In genomic region chr4:152140441-152140840, GRCm38 (mm10) we compare ENCODE assay signal across 9 mouse cellular contexts. TPM values are rescaled to one million over a fixed set of nuclear protein-coding genes. Genes with fewer than 3 reads are reported as not detected.
A peak's percentile ranks its signal among the peaks of the same experiment; 100 is the strongest.
DNase-seq lines count a peak whose midpoint lies in the region; ATAC-seq and TF ChIP-seq lines count a peak whose summit lies in the region.
"Had no signal": no experiment of that assay in that cellular context is flagged by ENCODE, and none has a peak within 500 bp of the region (broad histone marks: within the 10 kb centered on the region; RNA-seq: fewer than 3 reads in every experiment).

No protein-coding gene starts in this region.

- TF ChIP-seq POLR2A in heart, adult 2 months (IDR thresholded peaks at IDR 0.05; ENCODE audit: insufficient read depth, low read depth, low read length), result no peak
- TF ChIP-seq POLR2A in thymus, adult 2 months (IDR thresholded peaks at IDR 0.05; ENCODE audit: control insufficient read depth, extremely low read depth, insufficient read depth, low read length, poor library complexity), result no peak

- H3K4me2 ChIP-seq in liver, embryonic 14.5 days (ENCODE audit: low read depth), result no peak overlapping the region
- H3K4me2 ChIP-seq in stomach, postnatal 0 days (replicated peaks; ENCODE audit: low read depth), result no peak overlapping the region

- no peaks in the 10 kb centered on the region for H3K9me3 ChIP-seq in liver, embryonic 14.5 days (ENCODE audit: control insufficient read depth, low read length)
- no peaks in the 10 kb centered on the region for H3K9me3 ChIP-seq in stomach, postnatal 0 days (ENCODE audit: control insufficient read depth, low read length)

- peak; percentile 87 for TF ChIP-seq CTCF in heart, adult 2 months (IDR thresholded peaks at IDR 0.05)
- TF ChIP-seq CTCF in thymus, adult 2 months (IDR thresholded peaks at IDR 0.05; ENCODE audit: borderline replicate concordance, control insufficient read depth, extremely low read depth, insufficient read depth, low read length, poor library complexity), result no peak
- TF ChIP-seq CTCF in liver, embryonic 14.5 days (IDR thresholded peaks at IDR 0.05; ENCODE audit: low read depth), result peak; percentile 91
- TF ChIP-seq CTCF in stomach, postnatal 0 days (IDR thresholded peaks at IDR 0.05; ENCODE audit: low read depth), result peak; percentile 84

- H3K4me1 ChIP-seq in heart, adult 2 months (ENCODE audit: control insufficient read depth, insufficient read depth, low read length), result no peaks in the 10 kb centered on the region
- peaks cover 10% of the 10 kb centered on the region for H3K4me1 ChIP-seq in thymus, adult 2 months (replicated peaks; ENCODE audit: control insufficient read depth, insufficient read depth, low read length)
- H3K4me1 ChIP-seq in liver, embryonic 14.5 days (replicated peaks; ENCODE audit: control insufficient read depth in 2 of 2, insufficient read depth in 2 of 2, low read length in 1 of 2), result peaks cover 3 to 6% of the 10 kb centered on the region in 2 experiments; a peak in 3 of 4 replicates
- H3K4me1 ChIP-seq in stomach, postnatal 0 days (replicated peaks; ENCODE audit: control insufficient read depth, insufficient read depth), result no peaks in the 10 kb centered on the region; the same call in 1 of the 2 replicates

- H3K27ac ChIP-seq in heart, adult 2 months, result no peak overlapping the region
- no peak overlapping the region for H3K27ac ChIP-seq in thymus, adult 2 months (ENCODE audit: control insufficient read depth, insufficient read depth, low read length)
- H3K27ac ChIP-seq in liver, embryonic 14.5 days, result no peak overlapping the region
- H3K27ac ChIP-seq in stomach, postnatal 0 days (replicated peaks), result no peak overlapping the region

- peak; percentile 49 for ATAC-seq in common myeloid progenitor, adult 5-6 weeks (replicated peaks; ENCODE audit: low read depth, poor library complexity, severe bottlenecking)
- no peak for ATAC-seq in liver, embryonic 14.5 days (ENCODE audit: insufficient read depth)
- ATAC-seq in stomach, postnatal 0 days (ENCODE audit: low FRiP score, low TSS enrichment), result no peak

- no peaks in the 10 kb centered on the region for H3K36me3 ChIP-seq in heart, adult 2 months (ENCODE audit: control insufficient read depth, insufficient read depth, low read length)
- H3K36me3 ChIP-seq in thymus, adult 2 months (ENCODE audit: control insufficient read depth, insufficient read depth, low read length), result no peaks in the 10 kb centered on the region
- no peaks in the 10 kb centered on the region for H3K36me3 ChIP-seq in liver, embryonic 14.5 days (replicated peaks; ENCODE audit: control insufficient read depth, insufficient read depth, low read depth)
- H3K36me3 ChIP-seq in stomach, postnatal 0 days (ENCODE audit: control insufficient read depth, insufficient read depth, low read length), result no peaks in the 10 kb centered on the region

- TF ChIP-seq EP300 in heart, adult 2 months (IDR thresholded peaks at IDR 0.05; ENCODE audit: insufficient read depth, low read depth, low read length), result 0 out of 2 replicates have a peak, but pooled peaks have one; percentile 20
- TF ChIP-seq EP300 in liver, embryonic 14.5 days (IDR thresholded peaks at IDR 0.05; ENCODE audit: low read depth), result no peak
- no peak for TF ChIP-seq EP300 in stomach, postnatal 0 days (optimal IDR thresholded peaks at IDR 0.05)

- no peaks in the 10 kb centered on the region for H3K27me3 ChIP-seq in heart, adult 2 months (ENCODE audit: control insufficient read depth, insufficient read depth, low read length)
- no peaks in the 10 kb centered on the region; the same call in 1 of the 2 replicates for H3K27me3 ChIP-seq in thymus, adult 2 months (ENCODE audit: control insufficient read depth, insufficient read depth, low read length)
- H3K27me3 ChIP-seq in liver, embryonic 14.5 days (ENCODE audit: control insufficient read depth, insufficient read depth, low read length), result no peaks in the 10 kb centered on the region; the same call in 1 of the 2 replicates
- H3K27me3 ChIP-seq in stomach, postnatal 0 days (ENCODE audit: control insufficient read depth, insufficient read depth, low read length), result no peaks in the 10 kb centered on the region

- no peak overlapping the region for H3K9ac ChIP-seq in heart, adult 2 months (ENCODE audit: low read depth, low read length)
- H3K9ac ChIP-seq in liver, embryonic 14.5 days (replicated peaks), result no peak overlapping the region
- no peak overlapping the region for H3K9ac ChIP-seq in stomach, postnatal 0 days (ENCODE audit: low read length)

- no peak overlapping the region for H3K4me3 ChIP-seq in heart, adult 2 months
- H3K4me3 ChIP-seq in thymus, adult 2 months (ENCODE audit: control insufficient read depth, insufficient read depth, low read length), result no peak overlapping the region
- H3K4me3 ChIP-seq in liver, embryonic 14.5 days (ENCODE audit: insufficient read depth in 1 of 2, low read depth in 2 of 2, low read length in 2 of 2), result no peak overlapping the region
- no peak overlapping the region for H3K4me3 ChIP-seq in stomach, postnatal 0 days (ENCODE audit: low read depth, low read length)

- 29% methylated on average over 6 of the region's 6 CpGs for WGBS in heart, adult 2 months
- 36% methylated on average over 6 of the region's 6 CpGs for WGBS in thymus, adult 2 months
- WGBS in liver, embryonic 14.5 days (ENCODE audit: insufficient replicate concordance), result 23% methylated on average over 6 of the region's 6 CpGs
- WGBS in stomach, postnatal 0 days, result 26% methylated on average over 6 of the region's 6 CpGs

- intact Hi-C loops in heart, adult 2 months (cut with DNase I), result no loop called here

- no peaks in the 10 kb centered on the region for H3K79me2 ChIP-seq in heart, adult 2 months (replicated peaks; ENCODE audit: control insufficient read depth, insufficient read depth, low read length)

- DNase-seq in heart, adult 2 months, result peak in 1 of 2 experiments; percentile 41
- DNase-seq in heart, adult 8-10 months (ENCODE audit: low spot score), result no peak
- DNase-seq in thymus, adult 2 months, result peak; percentile 55
- no peak for DNase-seq in thymus, adult 18-20 months
- DNase-seq in liver, embryonic 14.5 days (ENCODE audit: low read depth in 3 of 3, low spot score in 3 of 3), result peak in 1 of 3 experiments; percentile 37
- peak; percentile 78 for DNase-seq in stomach, postnatal 0 days (ENCODE audit: low spot score)
- no peak for DNase-seq in heart, adult 9 months (ENCODE audit: low spot score in 2 of 2)

RNA-seq across cellular contexts. Expression of gene Espn, which starts 11.7 kb away (rescaled TPM):
- total RNA-seq in heart, adult 2 months (2021), result 1 to 10 TPM; 2.4 to 2.5 TPM
- 2.7 and 3.2 TPM in 2 replicates for polyA plus RNA-seq in heart, adult 2 months (2012; rRNA removed)
- 1 to 10 TPM; 2.6 to 3.5 (median 3.0) TPM for total RNA-seq in heart, adult 8-10 months (2022)
- 5.7 and 6.5 TPM in 2 replicates for polyA plus RNA-seq in thymus, adult 2 months (2012; rRNA removed)
- 1.3 and 1.8 TPM in 2 replicates for total RNA-seq in common myeloid progenitor, adult 5-6 weeks (2017)
- polyA plus RNA-seq in liver, embryonic 14.5 days (2012; rRNA removed), result 1.2 and 1.5 TPM in 2 replicates
- polyA plus RNA-seq in liver, embryonic 14.5 days (2014; fragmentation: Nextera tagmentation; extraction: Ambion mirVana), result 1.2 and 1.9 TPM in 2 replicates
- 13.8 and 14.4 TPM in 2 replicates for polyA plus RNA-seq in stomach, postnatal 0 days (2015; fragmentation: Nextera tagmentation; extraction: Ambion mirVana)

RNA-seq across cellular contexts. Expression of gene Hes2, which starts 18.2 kb away (rescaled TPM):
- not detected for total RNA-seq in heart, adult 2 months (2021)
- not detected in 2 replicates for polyA plus RNA-seq in heart, adult 2 months (2012; rRNA removed)
- not detected for total RNA-seq in heart, adult 8-10 months (2022)
- 0.07 and 0.20 TPM in 2 replicates for polyA plus RNA-seq in thymus, adult 2 months (2012; rRNA removed)
- total RNA-seq in common myeloid progenitor, adult 5-6 weeks (2017), result not detected in 2 replicates
- polyA plus RNA-seq in liver, embryonic 14.5 days (2012; rRNA removed), result 0.01 and 0.02 TPM in 2 replicates
- 0.05 TPM in 1 of 2 replicates, not detected in the other for polyA plus RNA-seq in liver, embryonic 14.5 days (2014; fragmentation: Nextera tagmentation; extraction: Ambion mirVana)
- 0.52 and 0.87 TPM in 2 replicates for polyA plus RNA-seq in stomach, postnatal 0 days (2015; fragmentation: Nextera tagmentation; extraction: Ambion mirVana)
- total RNA-seq: left cerebral cortex, postnatal 25 days had no signal

RNA-seq across cellular contexts. Expression of gene Tnfrsf25, which starts 24.7 kb away (rescaled TPM):
- 1 to 10 TPM; 1.4 to 2.4 TPM for total RNA-seq in heart, adult 2 months (2021)
- polyA plus RNA-seq in heart, adult 2 months (2012; rRNA removed), result 6.1 and 7.4 TPM in 2 replicates
- total RNA-seq in heart, adult 8-10 months (2022), result 1 to 10 TPM; 1.1 to 3.2 (median 1.8) TPM
- polyA plus RNA-seq in thymus, adult 2 months (2012; rRNA removed), result 19.9 and 20.6 TPM in 2 replicates
- total RNA-seq in common myeloid progenitor, adult 5-6 weeks (2017), result not detected in 2 replicates
- polyA plus RNA-seq in liver, embryonic 14.5 days (2012; rRNA removed), result 0.68 and 0.93 TPM in 2 replicates
- polyA plus RNA-seq in liver, embryonic 14.5 days (2014; fragmentation: Nextera tagmentation; extraction: Ambion mirVana), result 0.15 and 0.16 TPM in 2 replicates
- 0.49 and 0.96 TPM in 2 replicates for polyA plus RNA-seq in stomach, postnatal 0 days (2015; fragmentation: Nextera tagmentation; extraction: Ambion mirVana)

RNA-seq across cellular contexts. Expression of gene Acot7, which starts 37.5 kb away (rescaled TPM):
- total RNA-seq in heart, adult 2 months (2021), result 10 to 100 TPM; 58.1 to 64.8 TPM
- polyA plus RNA-seq in heart, adult 2 months (2012; rRNA removed), result 51.7 and 65.0 TPM in 2 replicates
- total RNA-seq in heart, adult 8-10 months (2022), result 10 to 100 TPM; 63.9 to 80.9 (median 69.3) TPM
- polyA plus RNA-seq in thymus, adult 2 months (2012; rRNA removed), result 56.6 and 80.8 TPM in 2 replicates
- total RNA-seq in common myeloid progenitor, adult 5-6 weeks (2017), result 58.2 and 59.6 TPM in 2 replicates
- polyA plus RNA-seq in liver, embryonic 14.5 days (2012; rRNA removed), result 10.8 and 12.5 TPM in 2 replicates
- 12.2 and 13.0 TPM in 2 replicates for polyA plus RNA-seq in liver, embryonic 14.5 days (2014; fragmentation: Nextera tagmentation; extraction: Ambion mirVana)
- 51.7 and 55.0 TPM in 2 replicates for polyA plus RNA-seq in stomach, postnatal 0 days (2015; fragmentation: Nextera tagmentation; extraction: Ambion mirVana)

Comparison
In these comparisons a context has a peak if more than half of its experiments do, and no peak if none do; other contexts are left out.
1. DNase-seq: peak in thymus, adult 2 months (single experiment) and stomach, postnatal 0 days (single experiment); none in heart, adult 8-10 months (single experiment), thymus, adult 18-20 months (0 of 2) and heart, adult 9 months (0 of 2).